Mouse (Mus musculus): ENCODE measurements around the gene Hsd17b1.
"Not testable (repeated sequence)": the region's sequence is repeated elsewhere in the genome, so short reads cannot be mapped to it uniquely, and the experiment has no call there.

Gene Hsd17b1

DNA sequence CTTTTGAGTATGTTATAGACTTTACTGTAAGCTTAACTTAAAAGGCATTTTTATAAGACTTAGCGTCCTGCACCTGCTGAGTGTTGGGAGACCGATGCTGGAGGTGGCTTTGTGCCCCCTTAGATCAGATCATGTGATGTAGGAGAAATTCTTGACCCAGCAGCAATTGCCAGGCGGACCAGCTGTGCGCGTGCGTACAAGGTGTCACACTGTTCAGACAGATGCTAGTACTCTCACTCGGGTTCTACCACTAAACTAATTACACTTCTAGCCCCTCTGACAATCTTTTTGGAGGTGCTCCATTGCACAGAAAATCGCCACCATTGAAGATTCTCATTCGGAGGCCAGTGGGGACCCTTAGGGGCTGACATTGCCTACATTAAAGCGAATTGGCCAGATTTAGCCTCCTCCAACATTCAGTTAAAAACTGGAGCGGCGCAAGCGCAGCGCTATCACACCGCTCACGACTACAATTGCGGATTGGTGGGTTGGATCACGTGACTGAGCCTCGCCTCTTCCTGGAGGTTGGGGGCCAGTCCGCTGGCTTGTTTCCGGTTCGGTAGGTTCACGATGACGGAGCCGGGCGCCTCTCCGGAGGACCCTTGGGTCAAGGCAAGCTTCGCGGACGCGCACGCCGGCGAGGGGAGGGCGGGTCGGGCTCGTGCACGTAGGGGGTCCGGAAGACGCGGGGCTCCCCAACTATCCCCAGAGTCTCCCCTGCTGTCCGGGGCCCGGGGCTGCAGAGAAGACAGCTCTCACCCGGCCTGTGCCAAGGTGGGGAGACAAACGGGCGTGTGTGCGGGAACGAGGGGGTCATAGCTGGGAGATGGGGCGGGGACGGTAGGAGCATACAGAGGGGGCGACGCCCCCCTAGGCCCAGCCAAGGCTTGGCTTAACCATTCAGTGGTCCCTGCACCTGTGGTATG, 8.8 kb downstream of the Hsd17b1 start, which contains the start of gene Mlx:
Gene Mlx, plus strand, starts transcription at position 522 of the 926 bp plus-strand sequence.
- peak; percentile 88 for DNase-seq

DNA sequence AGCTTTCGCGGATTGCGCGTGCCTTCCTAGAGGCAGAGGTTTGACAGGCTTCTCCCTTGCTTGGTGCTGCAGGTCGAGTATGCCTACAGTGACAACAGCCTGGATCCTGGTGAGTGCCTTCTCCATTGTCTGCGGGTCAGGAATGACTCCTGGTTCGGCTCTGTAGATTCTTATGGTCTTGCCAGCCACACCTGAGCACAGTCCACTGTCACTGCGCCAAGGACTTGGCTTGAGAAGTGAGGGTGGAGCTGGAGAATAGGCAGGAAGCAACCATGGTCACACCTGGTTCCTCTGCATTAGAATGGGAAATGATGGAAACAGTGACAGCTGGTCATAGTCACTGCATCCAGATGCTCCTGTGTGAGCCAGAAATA, 9.5 kb downstream of the Hsd17b1 start:
- DNase-seq: no peak

DNA sequence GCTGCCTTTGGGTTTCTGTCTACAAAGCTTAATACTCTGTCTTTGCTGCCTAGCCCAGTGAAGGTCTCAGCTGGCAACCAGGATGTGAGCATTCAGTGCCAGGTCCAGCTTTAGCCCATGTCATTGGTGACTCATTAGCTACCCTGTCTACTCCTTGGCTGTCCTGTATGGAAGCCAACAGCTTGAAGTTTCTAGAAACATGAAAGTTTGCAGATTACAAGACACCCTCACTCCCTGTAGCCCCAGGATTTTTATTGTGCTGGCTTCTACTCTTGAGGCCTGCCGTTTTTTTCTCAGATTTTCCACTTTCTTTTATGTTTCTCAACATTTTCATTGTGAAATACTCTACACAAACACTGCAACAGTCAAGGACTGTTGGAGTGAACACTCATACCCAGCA, 11.7 kb downstream of the Hsd17b1 start:
- no peak for DNase-seq

DNA sequence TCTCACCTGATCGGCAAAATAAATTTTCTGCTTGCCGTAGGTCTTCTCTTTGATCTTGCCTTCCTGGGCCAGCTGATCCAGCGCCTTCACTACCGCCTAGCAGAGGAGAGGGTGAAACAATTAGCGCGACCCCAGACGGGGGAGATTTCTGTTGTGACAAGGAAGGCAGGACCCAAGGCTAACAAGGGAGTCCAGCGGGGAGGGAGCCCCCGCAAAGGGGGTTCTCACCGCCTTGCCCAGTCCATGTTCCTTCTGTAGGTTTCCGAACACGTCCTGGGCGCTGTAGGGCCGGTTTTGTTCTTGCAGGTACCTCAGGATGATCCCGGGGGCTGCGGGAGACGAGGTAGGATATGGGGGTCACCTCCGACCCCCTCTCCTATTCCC, 16.7 kb downstream of the Hsd17b1 start:
- no peak for DNase-seq

DNA sequence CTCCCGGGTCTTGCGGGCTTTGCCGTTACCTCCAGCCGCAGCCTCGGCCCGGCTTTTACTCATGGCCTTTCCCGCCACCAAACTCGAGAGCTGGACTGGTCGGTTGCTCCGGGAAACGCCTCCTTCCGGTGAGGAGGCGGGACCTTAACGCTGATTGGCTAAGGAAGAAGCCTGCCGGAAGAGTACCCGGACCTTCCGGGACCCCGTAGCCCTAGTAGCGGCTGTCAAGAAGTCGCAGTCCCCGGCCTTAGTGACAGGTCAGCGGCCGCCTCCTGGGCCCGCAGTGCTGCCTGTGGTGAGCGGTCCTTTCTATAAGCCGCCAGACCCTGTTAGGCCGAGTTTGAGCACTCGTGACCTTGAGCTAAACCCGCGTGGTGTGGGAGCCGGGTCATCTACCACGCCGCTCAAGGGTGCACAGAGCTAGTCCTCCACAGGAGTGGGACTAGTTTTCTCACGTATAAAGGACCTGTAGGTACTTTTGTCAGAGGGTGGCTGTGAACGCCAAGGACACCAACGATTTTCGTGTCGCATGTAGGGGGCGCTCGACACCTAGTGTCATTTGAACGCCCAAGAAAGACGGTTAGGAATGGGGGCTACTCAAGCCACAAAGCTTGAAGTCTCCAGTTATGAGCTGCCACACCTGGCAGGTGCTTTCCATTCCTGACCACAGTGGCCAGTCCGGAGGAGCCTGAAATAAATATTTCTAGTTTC, 17.3 kb downstream of the Hsd17b1 start, which contains the start of gene Psmc3ip:
Gene Psmc3ip, minus strand, starts transcription at position 123 of the 711 bp plus-strand sequence.
- peak; percentile 93 for DNase-seq

DNA sequence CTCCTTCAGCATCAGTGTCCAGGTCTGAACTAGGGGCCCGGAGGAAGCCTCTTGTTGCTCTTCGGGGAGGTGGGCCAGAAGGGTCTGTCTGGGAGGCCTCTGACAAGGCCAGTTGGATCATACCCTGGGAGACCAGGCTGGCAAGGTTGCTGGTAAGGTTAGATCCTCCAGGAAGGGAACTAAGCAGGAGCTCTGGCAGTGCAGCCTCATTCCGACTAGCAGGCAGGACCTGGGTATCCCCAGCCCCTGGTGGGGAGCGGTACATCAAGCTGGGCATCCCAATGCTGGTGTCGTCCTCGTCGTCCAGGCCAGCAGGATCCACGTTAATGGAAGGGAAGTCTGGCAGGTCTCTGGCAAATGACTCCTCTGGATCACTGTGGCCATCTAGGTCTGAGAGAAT, 20.0 kb downstream of the Hsd17b1 start:
- no peak for DNase-seq

DNA sequence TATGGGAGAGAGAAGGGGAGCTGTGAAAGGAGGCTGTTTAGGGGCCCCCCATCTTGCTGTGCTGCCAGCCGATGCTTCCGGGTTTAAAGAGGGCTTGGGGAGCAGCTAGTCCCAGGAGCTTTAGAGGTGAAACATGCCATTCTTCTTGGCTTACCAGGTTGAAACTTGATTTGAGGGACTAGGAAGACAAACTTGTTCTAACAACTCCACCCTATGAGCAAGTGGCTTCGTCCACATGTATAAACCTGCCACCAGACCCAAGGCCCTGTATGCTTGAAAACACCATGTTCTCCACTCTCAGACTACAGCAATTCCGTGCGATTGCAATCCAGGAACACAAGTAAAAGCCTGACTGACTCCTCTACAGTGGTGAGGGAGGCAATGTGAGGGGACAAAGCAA, 24.8 kb downstream of the Hsd17b1 start:
- no peak for DNase-seq

DNA sequence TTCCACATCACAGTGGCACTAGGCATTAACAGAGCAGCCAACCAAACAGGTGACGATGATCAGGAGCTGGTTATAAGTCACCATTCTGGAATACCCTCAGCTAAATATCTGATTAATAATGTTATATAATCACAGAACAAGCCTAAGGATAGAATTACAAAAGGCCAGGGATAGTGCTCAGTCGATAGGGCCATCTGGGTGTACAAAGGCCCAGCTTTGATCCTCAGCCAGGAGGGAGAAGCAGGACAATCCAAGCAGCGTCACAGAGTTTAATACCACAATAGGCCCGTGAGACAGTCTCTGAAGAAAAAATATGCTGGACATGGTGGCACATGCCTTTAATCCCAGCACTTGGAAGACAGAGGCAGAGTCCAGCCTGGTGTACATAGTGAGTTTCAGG, 31.1 kb downstream of the Hsd17b1 start:
- no peak for DNase-seq

DNA sequence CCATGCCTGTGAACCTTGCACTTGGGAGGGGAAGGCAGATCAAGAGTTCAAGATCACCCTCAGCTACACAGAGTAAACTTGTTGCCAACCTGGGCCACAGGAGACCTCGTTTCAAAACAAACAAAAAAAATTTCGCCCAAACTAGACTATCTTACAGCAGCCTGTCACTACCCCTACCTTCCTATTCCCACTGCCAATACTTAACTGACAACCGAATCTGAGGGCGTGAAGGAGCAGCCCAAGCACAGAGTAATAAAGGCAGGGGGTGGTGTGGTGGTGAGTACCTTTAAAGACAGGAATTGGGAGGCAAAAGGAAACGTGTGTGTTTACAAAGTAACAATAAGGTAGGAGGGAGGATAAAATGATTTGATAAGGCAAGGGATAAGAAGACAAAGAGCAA, 32.5 kb downstream of the Hsd17b1 start:
- no peak for DNase-seq

DNA sequence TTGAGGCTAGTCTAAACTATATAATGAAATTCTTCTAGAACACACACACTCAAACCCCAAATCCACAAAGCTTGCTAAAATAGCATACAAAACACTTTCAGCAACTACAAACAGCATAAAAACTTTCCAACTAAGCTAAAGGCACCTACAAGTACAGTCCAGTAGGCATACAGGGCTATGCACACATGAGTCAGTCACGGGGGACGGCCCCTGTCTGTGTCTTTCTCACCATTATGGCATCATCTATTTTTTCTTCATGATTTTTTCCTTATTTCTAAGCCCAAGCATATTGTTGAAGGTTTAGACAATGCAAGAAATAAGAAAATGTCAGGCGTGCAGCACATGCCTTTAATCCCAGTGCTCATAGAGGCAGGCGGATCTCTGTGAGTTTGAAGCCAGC, 33.0 kb downstream of the Hsd17b1 start:
- no peak for DNase-seq

DNA sequence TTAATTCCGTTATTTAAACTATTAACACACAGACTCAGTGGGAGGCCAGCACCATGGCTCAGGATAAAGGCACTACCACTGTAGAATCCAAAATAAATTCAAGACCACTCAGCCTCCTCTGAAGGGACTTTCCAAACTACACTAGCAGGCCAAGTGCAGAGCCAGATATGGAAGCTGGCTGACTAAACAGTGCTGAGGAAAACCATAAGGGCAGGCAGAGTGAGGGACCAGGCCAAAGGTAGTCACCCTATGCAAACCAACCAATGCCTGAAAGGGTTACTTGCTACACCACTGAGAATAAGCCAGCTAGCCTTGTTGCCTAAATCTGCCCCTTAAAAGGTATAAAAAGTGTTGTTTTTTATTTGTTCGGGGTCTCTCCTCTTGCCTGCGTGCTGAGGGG, 34.0 kb downstream of the Hsd17b1 start:
- no peak for DNase-seq

DNA sequence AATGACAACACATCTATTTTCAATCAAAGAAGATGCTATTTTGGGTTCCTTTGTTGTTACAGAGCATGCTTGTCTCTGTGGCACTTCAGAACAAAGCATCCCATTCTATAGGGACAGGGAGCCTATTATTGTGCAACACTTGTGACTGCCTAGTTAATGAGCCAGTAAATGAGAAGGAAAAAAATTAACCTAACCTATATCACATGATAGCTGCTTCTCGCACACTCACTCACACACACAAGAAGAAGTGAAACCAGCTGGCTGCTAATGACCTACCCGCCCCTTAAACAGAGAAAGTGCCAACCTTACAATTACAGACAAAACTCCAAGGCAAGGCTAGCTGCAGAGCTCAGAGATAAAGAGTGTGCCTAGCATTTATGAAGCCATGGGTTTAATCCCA, 37.4 kb downstream of the Hsd17b1 start:
- no peak for DNase-seq

DNA sequence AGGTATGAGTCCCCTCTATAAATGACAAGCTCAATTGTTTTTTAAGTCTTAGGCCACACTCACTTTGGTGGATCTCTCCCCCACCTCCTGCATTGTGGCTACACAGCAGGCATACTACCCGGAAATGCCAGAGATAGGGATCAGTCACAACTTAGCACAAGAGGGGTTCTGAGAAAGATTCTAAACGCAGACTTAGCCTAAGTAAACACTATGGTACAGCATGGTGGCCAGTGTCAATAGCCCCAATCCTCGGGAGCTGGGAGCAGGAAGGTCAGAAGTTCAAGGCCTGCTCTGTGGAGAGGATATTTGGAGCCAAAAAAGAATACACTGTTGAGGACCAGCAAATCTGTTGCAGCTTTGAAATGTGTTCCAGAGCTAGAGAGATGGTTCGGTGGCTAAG, 39.9 kb downstream of the Hsd17b1 start:
- no peak for DNase-seq

DNA sequence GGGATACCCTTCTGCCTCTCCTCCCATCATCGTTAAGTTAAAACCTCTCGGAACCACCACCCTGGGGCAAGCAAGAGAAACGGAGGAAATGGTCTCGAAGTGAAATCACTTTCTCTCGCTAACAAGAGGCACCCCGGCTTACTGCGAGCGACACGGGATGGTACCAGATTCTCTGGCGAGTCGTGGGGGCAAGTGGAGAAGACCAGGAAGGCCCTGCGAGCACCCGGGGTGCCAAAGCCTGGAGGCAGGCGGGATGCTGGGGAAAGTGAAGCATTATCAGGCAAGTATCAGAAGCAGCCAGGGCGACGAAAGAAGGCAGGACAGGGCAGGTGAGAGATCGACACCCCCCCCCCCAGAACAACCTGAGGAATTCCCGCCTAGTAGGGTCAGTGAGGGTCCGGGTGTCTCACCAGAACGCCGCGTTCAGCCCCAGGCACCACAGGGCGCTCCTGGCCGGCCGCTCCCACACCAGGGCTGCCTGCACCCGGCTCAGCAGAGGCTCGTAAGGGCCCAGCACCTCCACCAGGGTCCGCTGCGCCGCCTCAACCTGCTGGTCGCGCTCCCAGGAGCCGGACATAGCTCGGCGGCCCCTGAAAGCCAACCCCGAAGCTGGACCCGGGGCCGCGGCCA, 41.0 kb downstream of the Hsd17b1 start:
- DNase-seq: no peak

DNA sequence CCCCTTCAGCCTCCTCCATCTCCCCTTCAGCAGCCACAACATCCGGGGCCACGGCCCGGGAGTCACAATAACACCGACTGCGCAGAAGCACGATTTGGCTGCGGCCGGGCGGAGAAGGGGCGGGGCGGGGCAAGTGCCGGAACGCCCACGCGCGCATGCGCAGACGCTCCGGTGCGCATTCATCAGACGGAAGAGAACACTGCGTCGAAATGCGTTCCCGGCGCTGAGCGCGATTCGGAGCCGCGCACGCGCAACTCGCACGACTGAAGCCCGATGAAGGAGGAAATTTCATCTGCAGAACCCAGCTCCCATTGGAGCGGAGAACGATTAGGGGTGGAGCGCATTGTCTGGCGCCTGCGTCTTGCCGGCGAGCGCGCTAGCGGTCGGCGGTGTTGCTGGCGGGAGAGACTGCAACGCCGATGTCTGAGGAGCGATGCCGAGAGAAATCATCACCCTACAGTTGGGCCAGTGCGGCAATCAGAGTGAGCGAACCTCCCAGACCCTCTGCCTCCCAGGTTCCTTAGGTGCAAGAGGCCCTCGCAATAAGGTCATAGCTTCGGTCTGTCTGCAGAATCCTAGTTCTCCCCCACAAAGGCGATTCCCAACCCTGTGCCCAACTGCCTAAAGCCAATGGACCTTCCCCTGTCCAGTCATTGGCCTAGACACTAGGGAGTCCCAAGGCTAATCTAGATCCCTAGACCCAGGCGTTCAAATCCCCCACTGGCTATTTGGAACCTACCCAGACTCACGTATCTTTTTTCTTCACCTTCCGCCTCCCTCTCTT, 41.7 kb downstream of the Hsd17b1 start, which contains the start of the genes Retreg3 and Tubg1:
Gene Retreg3, minus strand, starts transcription at position 133 of the 784 bp plus-strand sequence.
Gene Tubg1, plus strand, starts transcription at position 178 of the 784 bp plus-strand sequence.
- peak; percentile 99 for DNase-seq

DNA sequence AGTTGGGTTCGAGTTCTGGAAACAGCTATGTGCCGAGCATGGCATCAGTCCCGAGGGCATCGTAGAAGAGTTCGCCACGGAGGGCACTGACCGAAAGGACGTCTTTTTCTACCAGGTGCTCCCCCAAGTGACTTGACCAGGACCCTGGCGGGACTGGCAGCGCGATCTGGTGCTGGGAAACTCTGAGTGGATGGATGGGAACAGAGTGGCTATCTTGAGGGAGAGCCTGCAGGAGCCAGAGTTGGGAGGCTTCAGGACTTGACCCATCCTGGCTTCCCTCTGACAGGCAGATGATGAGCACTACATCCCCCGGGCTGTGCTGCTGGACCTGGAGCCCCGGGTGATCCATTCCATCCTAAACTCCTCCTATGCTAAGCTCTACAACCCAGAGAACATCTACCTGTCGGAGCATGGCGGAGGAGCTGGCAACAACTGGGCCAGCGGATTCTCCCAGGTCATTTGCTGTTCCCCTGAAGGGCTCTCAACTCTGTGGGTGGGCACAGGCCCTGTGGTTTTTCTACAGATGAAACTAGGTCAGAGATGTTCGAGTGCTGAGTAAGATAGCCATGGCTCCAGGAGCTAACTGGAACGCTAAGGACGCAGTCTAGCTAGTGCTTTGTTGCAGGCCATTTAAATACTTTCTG, 42.5 kb downstream of the Hsd17b1 start:
- DNase-seq: no peak

DNA sequence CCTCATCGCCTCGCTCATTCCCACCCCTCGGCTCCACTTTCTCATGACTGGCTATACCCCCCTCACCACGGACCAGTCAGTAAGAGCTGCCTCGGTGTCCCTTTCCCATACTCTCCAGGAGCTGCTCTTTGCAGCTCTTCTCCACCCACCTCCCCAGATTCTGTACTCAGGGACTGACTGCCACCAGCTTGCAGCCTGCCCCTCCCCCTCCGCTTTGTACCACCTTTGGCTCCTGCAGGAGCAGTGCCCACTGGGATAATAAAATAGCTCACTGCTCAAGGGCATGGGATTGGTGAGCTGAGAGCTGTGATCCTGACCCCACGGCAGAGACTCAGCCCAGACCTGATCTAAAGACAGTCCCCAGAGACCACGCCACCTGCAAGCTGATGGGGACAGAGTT, 46.3 kb downstream of the Hsd17b1 start:
- DNase-seq: not testable (repeated sequence)

DNA sequence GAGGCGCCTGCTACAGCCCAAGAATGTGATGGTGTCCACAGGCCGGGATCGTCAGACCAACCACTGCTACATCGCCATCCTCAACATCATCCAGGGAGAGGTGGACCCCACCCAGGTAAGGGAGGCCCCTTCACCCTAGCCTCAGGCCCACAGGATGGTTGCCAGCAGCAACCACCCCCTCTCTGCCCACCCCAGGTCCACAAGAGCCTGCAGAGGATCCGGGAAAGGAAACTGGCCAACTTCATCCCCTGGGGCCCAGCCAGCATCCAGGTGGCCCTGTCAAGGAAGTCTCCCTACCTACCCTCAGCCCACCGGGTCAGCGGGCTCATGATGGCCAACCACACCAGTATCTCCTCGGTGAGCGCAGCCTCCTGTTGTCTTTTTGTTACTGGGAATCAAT, 46.8 kb downstream of the Hsd17b1 start:
- DNase-seq: not testable (repeated sequence)

DNA sequence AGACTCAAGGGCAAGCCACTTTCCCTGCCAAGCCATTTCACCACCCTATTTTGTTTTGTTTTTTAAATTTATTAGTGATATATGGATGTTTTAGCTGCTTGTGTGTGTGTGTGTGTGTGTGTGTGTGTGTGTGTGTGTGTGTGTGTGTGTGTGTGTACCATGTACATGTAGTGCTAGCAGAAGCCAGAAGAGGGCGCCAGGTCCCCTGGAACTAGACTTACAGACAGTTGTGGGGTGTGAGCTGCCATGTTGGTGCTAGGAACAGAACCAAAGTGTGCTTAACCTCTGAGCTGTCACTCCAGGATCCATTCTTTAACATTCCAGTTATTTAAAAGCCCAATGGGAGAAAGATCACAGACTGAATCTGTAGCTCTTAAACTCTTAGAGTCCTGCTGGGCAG, 48.9 kb downstream of the Hsd17b1 start:
- no peak for DNase-seq

DNA sequence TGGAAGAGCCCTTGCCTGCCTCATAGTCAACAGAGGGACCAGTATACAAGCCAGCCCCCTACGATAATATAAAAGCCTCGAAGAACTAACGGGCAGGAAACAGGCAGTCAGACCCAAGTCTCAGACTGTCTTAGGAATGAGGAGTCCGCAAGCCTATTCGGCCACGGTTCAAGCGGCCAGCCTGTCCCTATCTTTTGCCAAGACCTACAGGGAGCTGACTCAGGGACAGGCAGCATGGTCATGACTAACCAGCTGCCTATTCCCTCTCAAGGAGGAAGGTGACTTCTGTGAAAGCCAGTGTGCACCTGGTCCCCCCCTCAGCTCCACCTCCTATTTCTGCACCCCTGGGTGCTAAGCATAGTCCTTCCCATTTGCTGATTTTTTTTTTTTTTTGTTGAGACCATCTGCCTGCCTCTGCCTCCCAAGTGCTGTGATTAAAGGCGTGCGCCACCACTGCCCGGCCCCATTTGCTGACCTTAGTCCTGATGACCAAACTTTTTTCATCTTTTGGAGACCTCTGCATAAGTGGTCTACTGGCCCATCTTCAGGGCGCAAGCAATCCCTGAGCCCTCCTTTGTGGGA, 50.9 kb downstream of the Hsd17b1 start:
- DNase-seq: peak; percentile 73
